Mouse (Mus musculus): ENCODE results near the gene Lyrm4.
"Not testable (repeated sequence)": the region's sequence is repeated elsewhere in the genome, so short reads cannot be mapped to it uniquely, and the experiment has no call there.

The Lyrm4 gene

DNA sequence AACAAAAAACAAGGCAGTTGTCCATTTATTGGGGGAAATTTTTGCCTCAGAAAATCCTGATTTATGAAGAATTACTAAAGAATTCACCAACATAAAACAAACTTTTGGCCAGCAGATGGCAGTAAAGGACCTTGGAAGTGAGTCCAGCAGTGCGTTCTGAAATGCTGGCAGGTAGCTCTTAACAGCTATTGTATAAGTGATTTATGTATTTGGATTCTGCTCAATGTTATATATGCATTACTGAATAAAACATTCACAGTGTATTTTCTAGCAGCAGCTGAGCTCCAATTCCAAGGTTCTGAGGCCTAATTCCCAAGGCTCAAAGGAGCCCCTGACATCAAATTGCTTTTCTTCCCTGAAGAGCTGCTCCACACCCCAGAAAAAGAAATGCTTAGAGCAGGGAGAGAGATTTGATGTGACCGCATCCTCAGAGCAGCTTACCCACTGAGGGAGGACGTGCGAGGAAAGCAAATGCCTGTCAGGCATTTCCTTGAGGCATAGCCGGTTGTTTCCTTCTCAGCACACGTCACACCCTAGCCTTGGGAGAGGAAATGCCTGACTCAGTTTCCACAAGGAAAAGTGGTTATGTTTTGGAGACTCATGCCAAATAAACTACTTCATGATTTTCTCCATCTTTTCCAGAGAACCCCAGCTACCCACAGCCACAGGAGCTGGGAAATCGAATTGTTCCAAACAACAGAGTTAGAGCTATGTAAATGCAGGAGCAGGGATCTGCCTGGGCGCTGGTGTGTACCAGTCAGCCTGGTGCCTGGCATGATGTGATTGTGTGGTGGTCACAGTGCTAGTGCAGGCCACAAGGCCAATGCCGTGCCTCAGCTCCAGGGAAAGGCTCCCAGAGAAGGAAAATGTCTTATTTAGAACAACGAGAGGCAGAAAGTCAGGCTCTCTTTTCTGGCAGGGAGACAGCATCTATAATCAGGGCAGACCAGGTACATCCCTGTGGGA is 97.7 kb downstream of the Lyrm4 start:
- CTCF ChIA-PET: interaction anchor here (0.6 to 2.0 kb wide), 20 partner anchors 9 to 1292 kb away, joined by 3 to 11 read pairs (median 3); no protein-coding TSS in a partner anchor
- POLR2A ChIA-PET: interaction anchor here in 2 of 4 experiments (0.6 to 1.6 kb wide), 6 partner anchors 9 to 97 kb away, joined by 3 to 4 read pairs (median 3); no protein-coding TSS in a partner anchor

- CTCF ChIA-PET: interaction anchor here in 2 of 4 experiments (0.5 to 2.0 kb wide), 3 partner anchors 131 to 1294 kb away, joined by 3 to 10 read pairs (median 4); no protein-coding TSS in a partner anchor
- POLR2A ChIA-PET: no interaction called here
Observed at GRCm38 (mm10) chr13:36018017-36018416, 99.3 kb downstream of the Lyrm4 start.

- CTCF ChIA-PET: interaction anchor here in 1 of 4 experiments (0.7 kb wide), 1 partner anchor 39 kb away, joined by 3 read pairs; no protein-coding TSS in a partner anchor
- POLR2A ChIA-PET: no interaction called here
Observed at GRCm38 (mm10) chr13:36015636-36016035, 101.7 kb downstream of the Lyrm4 start.

DNA sequence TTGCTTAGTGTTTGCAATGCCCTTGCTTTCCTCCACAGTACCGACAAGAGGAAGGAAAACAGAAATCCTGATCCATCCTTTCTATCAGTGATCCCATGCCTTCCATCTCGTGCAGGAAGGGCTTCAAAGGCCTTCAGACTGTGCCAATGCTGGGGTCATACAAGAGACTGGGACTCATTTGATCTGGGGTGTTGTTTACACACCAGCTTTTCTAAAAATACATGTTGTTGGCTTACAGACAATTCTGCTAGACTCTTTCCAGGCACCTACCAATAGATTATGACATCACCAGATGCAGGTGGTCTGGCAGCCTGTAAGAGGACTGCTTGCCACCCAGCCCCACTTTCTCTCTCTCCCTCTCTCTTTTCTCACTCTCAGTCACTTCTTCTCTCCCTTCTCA is 107.3 kb downstream of the Lyrm4 start:
- ChIA-PET CTCF (no interaction called here), POLR2A (no interaction called here)

GRCm38 (mm10) chr13:36000798-36001197 is 116.5 kb downstream of the Lyrm4 start:
- ChIA-PET CTCF (interaction anchor here in 1 of 4 experiments (1.0 kb wide), 1 partner anchor 19 kb away, joined by 3 read pairs; no protein-coding TSS in a partner anchor), POLR2A (interaction anchor here in 2 of 4 experiments (0.5 to 1.9 kb wide), 4 partner anchors 11 to 430 kb away, joined by 3 to 6 read pairs (median 4); no protein-coding TSS in a partner anchor)

DNA sequence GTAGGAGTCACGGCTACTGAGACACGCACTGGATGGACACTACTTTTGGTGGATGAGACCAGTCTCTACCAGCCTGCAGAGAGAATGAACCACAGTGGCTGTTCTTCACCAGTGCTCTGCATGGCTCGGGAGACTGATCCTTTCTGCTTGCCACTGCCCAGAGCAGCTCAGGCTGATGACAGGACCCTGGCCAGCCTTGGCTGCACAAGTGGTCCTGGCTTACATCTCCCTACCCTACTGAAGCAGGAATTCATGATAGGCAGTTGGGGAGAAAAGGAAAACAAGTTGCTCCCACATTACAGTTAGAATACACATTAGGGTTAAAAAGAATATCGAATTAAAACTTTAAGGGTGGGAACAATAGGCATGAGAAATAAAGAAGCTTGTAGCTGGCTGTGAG is 119.7 kb downstream of the Lyrm4 start:
- ChIA-PET CTCF (interaction anchor here in 1 of 4 experiments (0.5 kb wide), 1 partner anchor 69 kb away, joined by 3 read pairs; no protein-coding TSS in a partner anchor), POLR2A (no interaction called here)

DNA sequence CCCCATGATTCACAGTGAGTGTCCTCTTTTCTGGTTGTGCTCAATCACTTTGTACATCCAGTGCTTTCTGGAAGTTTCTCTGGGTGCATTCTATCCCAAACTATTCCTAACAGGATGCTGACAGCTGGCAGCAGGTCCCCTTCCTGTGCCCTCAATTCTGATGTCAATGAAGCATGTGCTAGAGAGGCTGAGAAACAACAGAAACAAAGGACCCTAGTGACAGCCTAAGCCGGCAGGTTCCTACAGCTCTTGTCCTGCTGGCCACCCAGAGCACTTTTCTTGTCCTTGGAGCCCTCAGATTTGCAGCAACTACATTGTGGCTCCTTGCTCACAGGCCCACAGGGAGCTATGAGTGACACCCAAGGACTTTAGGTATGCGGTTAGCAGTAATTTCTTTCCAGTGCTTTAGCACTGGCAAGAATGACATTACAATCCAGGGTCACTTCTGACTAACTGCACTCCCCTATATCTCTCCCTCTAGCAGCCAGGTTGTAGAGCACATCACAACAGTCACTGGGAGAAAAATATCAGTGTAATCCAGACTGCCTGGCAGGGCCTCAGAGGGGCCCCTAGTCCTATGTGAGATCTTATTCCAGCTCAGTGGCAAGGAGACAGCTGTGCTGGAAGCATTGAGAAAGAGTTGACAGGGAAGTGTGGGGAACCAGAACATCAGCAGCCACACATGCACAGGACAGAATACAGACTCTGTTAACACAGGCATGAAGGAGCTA is 121.5 kb downstream of the Lyrm4 start:
- ChIA-PET CTCF (no interaction called here), POLR2A (interaction anchor here in 3 of 4 experiments (0.6 to 2.2 kb wide), 4 partner anchors 11 to 57 kb away, joined by 3 to 7 read pairs (median 6); no protein-coding TSS in a partner anchor)

- ChIA-PET POLR2A (interaction anchor here in 2 of 4 experiments (1.2 to 2.2 kb wide), 3 partner anchors 14 to 56 kb away, joined by 3 to 7 read pairs (median 5); no protein-coding TSS in a partner anchor), CTCF (interaction anchor here in 1 of 4 experiments (0.6 kb wide), 1 partner anchor 24 kb away, joined by 3 read pairs; no protein-coding TSS in a partner anchor)
Observed at GRCm38 (mm10) chr13:35995231-35995630, 122.1 kb downstream of the Lyrm4 start.

- POLR2A ChIA-PET: interaction anchor here in 1 of 4 experiments (1.0 to 1.1 kb wide), 2 partner anchors 18 to 26 kb away, joined by 3 read pairs; no protein-coding TSS in a partner anchor
- CTCF ChIA-PET: no interaction called here
Observed at GRCm38 (mm10) chr13:35994067-35994466, 123.3 kb downstream of the Lyrm4 start.

DNA sequence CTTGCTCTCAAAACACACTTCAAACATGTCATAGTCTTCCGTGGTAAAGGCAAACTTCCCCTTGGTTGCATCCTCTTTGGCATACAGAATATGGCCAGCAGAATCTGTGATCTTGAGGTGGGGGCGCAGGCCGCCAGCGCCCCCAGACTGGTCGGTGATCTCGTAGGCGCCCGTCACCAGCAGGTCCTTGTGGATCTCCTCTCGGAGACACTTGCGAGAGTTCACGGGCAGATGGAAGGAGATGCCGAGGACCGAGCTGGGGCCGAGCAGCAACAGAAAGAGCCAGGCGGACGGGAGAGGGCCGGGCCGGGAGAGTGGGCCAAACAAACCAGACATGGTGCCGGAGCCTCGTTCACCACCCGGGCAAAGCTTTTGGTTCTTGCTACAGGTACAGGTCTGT is 126.1 kb downstream of the Lyrm4 start:
- POLR2A ChIA-PET, CTCF ChIA-PET: not testable (repeated sequence)

DNA sequence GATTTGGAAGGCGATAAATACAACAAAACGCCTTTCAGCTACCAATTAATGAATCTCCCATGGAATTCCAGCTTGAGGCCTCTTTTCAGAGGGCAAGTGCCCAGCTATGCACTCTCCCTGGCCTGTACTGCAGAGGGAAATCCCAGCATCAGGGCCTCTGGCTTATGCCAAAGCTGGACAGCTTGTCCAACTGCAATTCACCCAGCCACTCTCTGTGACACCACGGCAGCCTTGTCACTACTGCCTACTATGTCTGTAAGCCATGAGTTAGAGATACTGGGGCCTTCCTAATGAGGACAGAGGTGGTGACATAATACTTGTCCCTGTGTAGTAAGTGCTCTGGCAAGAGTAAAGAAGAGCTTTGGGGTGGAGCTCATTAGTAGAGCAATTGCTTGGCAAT is 128.0 kb downstream of the Lyrm4 start:
- ChIA-PET CTCF (no interaction called here), POLR2A (interaction anchor here in 3 of 4 experiments (0.5 to 1.3 kb wide), 4 partner anchors 9 to 1452 kb away, joined by 3 to 4 read pairs (median 3); no protein-coding TSS in a partner anchor)

- POLR2A ChIA-PET: no interaction called here
- CTCF ChIA-PET: no interaction called here
Observed at GRCm38 (mm10) chr13:35982985-35983384, 134.3 kb downstream of the Lyrm4 start.

GRCm38 (mm10) chr13:35980471-35980870 is 136.9 kb downstream of the Lyrm4 start:
- ChIA-PET CTCF (interaction anchor here in 1 of 4 experiments (0.7 kb wide), 1 partner anchor 361 kb away, joined by 3 read pairs; no protein-coding TSS in a partner anchor), POLR2A (interaction anchor here in 2 of 4 experiments (0.7 to 2.2 kb wide), 3 partner anchors 9 to 98 kb away, joined by 3 to 8 read pairs (median 4); no protein-coding TSS in a partner anchor)

- ChIA-PET CTCF (interaction anchor here in 2 of 4 experiments (0.8 to 1.4 kb wide), 3 partner anchors 29 to 42 kb away, joined by 3 to 8 read pairs (median 5); no protein-coding TSS in a partner anchor), POLR2A (interaction anchor here in 2 of 4 experiments (0.9 to 1.8 kb wide), 3 partner anchors 9 to 16 kb away, joined by 3 to 9 read pairs (median 7); no protein-coding TSS in a partner anchor)
Observed at GRCm38 (mm10) chr13:35976912-35977311, 140.4 kb downstream of the Lyrm4 start.

DNA sequence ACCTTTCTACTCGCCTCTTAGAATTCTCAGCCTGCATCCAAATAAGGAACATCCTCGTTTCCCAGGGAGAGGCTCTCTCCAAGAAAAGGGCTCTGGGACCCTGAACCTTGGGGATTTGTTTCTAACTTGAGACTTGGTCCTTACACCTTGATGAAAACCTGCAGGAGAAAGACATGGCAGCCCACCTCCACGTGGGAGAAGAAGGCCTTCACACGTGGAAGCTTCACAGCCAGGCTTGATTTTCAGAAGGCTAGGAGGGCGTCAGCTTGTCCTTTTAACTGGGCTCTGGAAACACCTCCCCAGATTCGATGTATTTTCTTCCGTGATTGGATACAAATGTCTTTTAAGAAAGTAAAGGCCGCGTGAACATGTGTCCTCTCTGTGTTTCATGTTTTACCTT is 147.5 kb downstream of the Lyrm4 start:
- CTCF ChIA-PET: interaction anchor here in 2 of 4 experiments (0.9 to 2.6 kb wide), 4 partner anchors 22 to 1464 kb away, joined by 3 to 15 read pairs (median 4); no protein-coding TSS in a partner anchor
- POLR2A ChIA-PET: interaction anchor here in 3 of 4 experiments (0.5 to 2.4 kb wide), 7 partner anchors 8 to 1129 kb away, joined by 3 to 7 read pairs (median 3); partner anchors contain the start of gene Rpp40 (in 1 of the 3)

DNA sequence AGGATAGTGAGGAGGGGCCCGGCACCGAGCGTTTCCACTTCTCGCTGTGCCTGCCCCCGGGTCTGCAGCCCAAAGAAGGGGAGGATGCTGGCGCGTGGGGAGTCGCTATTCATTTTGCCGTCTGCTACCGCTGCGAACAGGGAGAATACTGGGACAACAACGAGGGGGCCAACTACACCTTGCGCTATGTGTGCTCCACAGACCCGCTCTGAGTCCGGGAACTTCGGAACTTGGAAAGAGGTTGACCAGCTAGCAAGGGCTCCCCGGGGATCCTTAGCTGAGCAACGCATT is 147.9 kb downstream of the Lyrm4 start:
- ChIA-PET POLR2A (interaction anchor here in 3 of 4 experiments (0.5 to 2.4 kb wide), 11 partner anchors 8 to 1129 kb away, joined by 3 to 8 read pairs (median 3); partner anchors contain the start of genes Fars2 (in 1 of the 3), Lyrm4 (in 1 of the 3) and Rpp40 (in 1 of the 3)), CTCF (interaction anchor here in 3 of 4 experiments (0.9 to 2.6 kb wide), 5 partner anchors 22 to 1465 kb away, joined by 3 to 15 read pairs (median 4); no protein-coding TSS in a partner anchor)

GRCm38 (mm10) chr13:35968719-35969430 is 148.5 kb downstream of the Lyrm4 start:
- ChIA-PET CTCF (interaction anchor here in 3 of 4 experiments (0.6 to 2.6 kb wide), 10 partner anchors 21 to 1465 kb away, joined by 3 to 15 read pairs (median 4); no protein-coding TSS in a partner anchor), POLR2A (interaction anchor here in 3 of 4 experiments (0.6 to 2.4 kb wide), 31 partner anchors 7 to 1095 kb away, joined by 3 to 9 read pairs (median 4); partner anchors contain the start of genes Fars2 (in 2 of the 3), Lyrm4 (in 2 of the 3), Nrn1 (in 1 of the 3) and Rpp40 (in 1 of the 3))

Data from embryonic stem cell, embryonic (primary cell).